Mouse (Mus musculus) liver, embryonic 14.5 days (tissue): ENCODE measurements around the gene Zfp454. TPM values are rescaled to one million over a fixed set of nuclear protein-coding genes. Genes with fewer than 3 reads are reported as not detected.
A peak's percentile ranks its signal among the peaks of the same experiment; 100 is the strongest.

Experiments
- ATAC-seq: fragments of 200-750 bp; cut with Nextera tagmentation; 2 replicates; pipeline ENCODE4 v1.8.0; 2017; ENCODE audit warnings: moderate number of reproducible peaks, mild to moderate bottlenecking, moderate library complexity; ENCODE audit not compliant: insufficient read depth
- DNase-seq, 3 experiments: peaks; one replicate each; pipeline ENCODE4 v3.0.0-alpha.2; 2012 to 2013; ENCODE audit warnings: low read depth in 3 of 3, low spot score in 3 of 3
- H3K27ac ChIP-seq: fragments of 300-500 bp; sonication (generic); 2 replicates; pipeline ENCODE4 v1.5.1; 2014; ENCODE audit warnings: moderate library complexity, mild to moderate bottlenecking, control low read depth, inconsistent platforms
- H3K27me3 ChIP-seq: fragments of 300-500 bp; sonication (generic); 2 replicates; pipeline ENCODE4 v1.6.1; 2014; ENCODE audit warnings: mild to moderate bottlenecking, low read length, moderate library complexity; ENCODE audit not compliant: control insufficient read depth, insufficient read depth
- H3K36me3 ChIP-seq: fragments of 300-500 bp; sonication (generic); replicated peaks from 2 replicates; pipeline ENCODE4 v1.6.1; 2014; ENCODE audit warnings: low read depth; ENCODE audit not compliant: control insufficient read depth, insufficient read depth
- H3K4me1 ChIP-seq, 2 experiments: fragments of 200-500 bp in 1 of 2; fragments of 300-500 bp in 1 of 2; sonication (generic) in 1 of 2; replicated peaks; 2 replicates each; pipeline ENCODE4 v1.6.1; 2012 to 2014; ENCODE audit warnings: antibody characterized with exemption in 1 of 2, inconsistent platforms in 1 of 2, low read length in 1 of 2; ENCODE audit not compliant: control insufficient read depth in 2 of 2, insufficient read depth in 2 of 2
- H3K4me2 ChIP-seq: fragments of 300-500 bp; sonication (generic); 2 replicates; pipeline ENCODE4 v1.6.1; 2014; ENCODE audit warnings: low read depth, mild to moderate bottlenecking, control low read depth, moderate library complexity
- H3K4me3 ChIP-seq, 2 experiments: fragments of 200-500 bp in 1 of 2; fragments of 300-500 bp in 1 of 2; sonication (generic) in 1 of 2; 2 replicates each; pipeline ENCODE4 v1.5.1; 2012 to 2014; ENCODE audit warnings: low read depth in 2 of 2, low read length in 2 of 2, mild to moderate bottlenecking in 2 of 2, control low read depth in 1 of 2, inconsistent platforms in 1 of 2, moderate library complexity in 1 of 2; ENCODE audit not compliant: insufficient read depth in 1 of 2
- H3K9ac ChIP-seq: fragments of 300-500 bp; sonication (generic); replicated peaks from 2 replicates; pipeline ENCODE4 v1.6.1; 2014; ENCODE audit warnings: mild to moderate bottlenecking, control low read depth, moderate library complexity
- H3K9me3 ChIP-seq: fragments of 300-500 bp; sonication (generic); 2 replicates; pipeline ENCODE4 v1.6.1; 2016; ENCODE audit warnings: low read length, mixed read lengths; ENCODE audit not compliant: control insufficient read depth
- CTCF ChIP-seq: IDR thresholded peaks from 2 replicates; pipeline ENCODE4 v1.5.1; 2016; ENCODE audit warnings: antibody characterized with exemption, low read depth, control low read depth
- EP300 ChIP-seq: IDR thresholded peaks from 2 replicates; pipeline ENCODE4 v1.6.1; 2016; ENCODE audit warnings: antibody characterized with exemption, low read depth
- WGBS: fragments of 180-500 bp; shearing (Covaris S2); extraction: QIAGEN DNeasy Blood & Tissue Kit; methylation state at CpG from one replicate; pipeline ENCODE4 v1.1.7; 2014; ENCODE audit not compliant: insufficient replicate concordance; 5-methylcytosine and 5-hydroxymethylcytosine counted together
- polyA plus RNA-seq, 2 experiments: library from polyadenylated mRNA; depleted of rRNA in 1 of 2; stranded (reverse) in 1 of 2; unstranded in 1 of 2; fragments of >200 nt; fragmentation: Nextera tagmentation in 1 of 2; extraction: Ambion mirVana in 1 of 2; gene quantifications; 2 replicates each; pipeline versions ENCODE4 v1.2.1 to v1.2.3; 2012 to 2014

The Zfp454 gene
- polyA plus RNA-seq, 2 experiments: 0.22 to 0.26 TPM

DNA sequence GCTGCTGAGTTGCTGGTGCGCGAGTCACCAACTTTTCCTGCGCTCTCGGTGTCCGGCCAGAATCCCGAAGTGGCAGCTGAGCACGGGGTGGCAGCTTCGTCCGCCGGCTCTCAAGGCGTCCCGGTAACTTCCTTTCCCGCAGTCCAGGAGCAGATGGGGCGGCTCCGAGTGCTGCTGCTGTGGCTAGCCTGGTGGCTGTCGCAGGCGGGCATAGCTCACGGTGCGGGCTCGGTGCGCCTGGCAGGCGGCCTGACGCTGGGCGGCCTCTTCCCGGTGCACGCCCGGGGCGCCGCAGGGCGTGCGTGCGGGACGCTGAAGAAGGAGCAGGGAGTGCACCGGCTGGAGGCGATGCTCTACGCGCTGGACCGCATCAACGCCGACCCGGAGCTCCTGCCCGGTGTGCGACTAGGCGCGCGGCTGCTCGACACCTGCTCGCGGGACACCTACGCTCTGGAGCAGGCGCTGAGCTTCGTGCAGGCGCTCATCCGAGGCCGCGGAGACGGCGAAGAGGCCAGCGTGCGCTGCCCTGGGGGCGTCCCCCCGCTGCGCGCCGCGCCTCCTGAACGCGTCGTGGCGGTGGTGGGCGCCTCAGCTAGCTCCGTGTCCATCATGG is 36.4 kb downstream of the Zfp454 start:
- Histone ChIP-seq H3K4me1 (no peaks in the 10 kb centered on the region), H3K9me3 (no peaks in the 10 kb centered on the region), H3K27ac (no peak overlapping the region), H3K27me3 (peaks cover 43% of the 10 kb centered on the region), H3K4me3 (peak overlapping the region in 1 of 2 experiments; percentile 23; a peak in 1 of 4 replicates), H3K9ac (no peak overlapping the region), H3K36me3 (no peaks in the 10 kb centered on the region), H3K4me2 (peak overlapping the region; percentile 33)
- no peak for TF ChIP-seq CTCF
- no peak for TF ChIP-seq EP300
- WGBS: under 1% methylated on average over 63 of the region's 72 CpGs
- ATAC-seq (no peak), DNase-seq (no peak)

DNA sequence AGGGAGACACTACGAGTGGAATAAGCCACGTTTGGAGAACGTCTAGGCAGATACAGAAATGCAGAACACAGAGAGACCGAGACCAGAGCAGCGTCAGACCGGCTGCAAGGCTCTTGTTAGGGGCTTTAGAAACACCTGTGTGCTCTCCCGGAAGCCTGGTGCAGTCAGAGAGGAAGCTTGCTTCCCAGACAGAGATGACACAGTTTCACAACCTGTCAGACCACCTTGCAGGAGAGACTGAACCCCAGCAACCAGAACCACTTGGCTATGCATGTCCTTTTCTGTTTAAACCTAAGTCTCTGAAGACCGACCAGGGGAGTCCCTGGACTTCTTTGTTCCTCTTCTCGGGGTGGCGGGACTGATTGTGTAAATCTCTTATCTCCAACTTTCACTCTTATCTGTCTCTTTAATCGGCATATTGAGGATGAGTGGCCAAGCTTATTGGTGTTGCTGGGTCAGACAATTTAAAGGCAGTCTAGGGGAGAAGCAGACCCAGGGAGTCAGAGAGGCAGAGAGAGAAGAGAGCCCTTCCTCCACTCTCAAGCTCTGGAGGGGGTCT is 37.2 kb downstream of the Zfp454 start, which contains the start of gene Grm6:
TSS of gene Grm6 (plus strand) at position 509 of the 559 bp plus-strand sequence.
- DNase-seq: no peak
- H3K9me3 ChIP-seq: no peaks in the 10 kb centered on the region
- H3K36me3 ChIP-seq: no peaks in the 10 kb centered on the region
- H3K27me3 ChIP-seq: peaks cover 43% of the 10 kb centered on the region
- H3K4me2 ChIP-seq: peak within 1 kb of the TSS; percentile 33
- 1% methylated on average over 11 of the region's 11 CpGs for whole genome bisulfite sequencing
- TF ChIP-seq EP300 (no peak), CTCF (no peak)
- H3K9ac ChIP-seq: no peak within 1 kb of the TSS
- ATAC-seq: no peak
- no peak within 1 kb of the TSS for H3K27ac ChIP-seq
- H3K4me3 ChIP-seq: peak within 1 kb of the TSS in 1 of 2 experiments; percentile 23; a peak in 1 of 4 replicates
- H3K4me1 ChIP-seq: no peaks in the 10 kb centered on the region

DNA sequence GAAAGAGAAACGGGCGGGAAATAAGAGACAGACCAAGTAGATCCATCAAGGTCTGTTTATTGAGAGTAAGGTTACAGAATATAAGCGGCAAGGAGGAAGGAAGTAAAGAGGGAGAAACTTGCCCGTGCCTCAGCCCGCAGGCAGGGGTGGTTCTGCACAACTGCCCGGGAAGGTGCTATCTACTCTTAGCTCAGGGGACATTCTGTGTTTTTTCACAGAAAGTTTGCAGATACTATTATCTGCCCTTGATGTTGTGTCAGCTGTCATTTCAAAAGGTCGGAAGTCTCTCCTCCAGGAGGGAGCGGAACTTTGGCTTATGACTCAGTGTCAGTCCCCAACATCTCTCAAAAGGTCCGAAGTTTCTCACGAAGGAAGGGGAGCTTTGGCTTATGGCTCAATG is 38.1 kb downstream of the Zfp454 start:
- H3K36me3 ChIP-seq: no peaks in the 10 kb centered on the region
- H3K27ac ChIP-seq: no peak overlapping the region
- no peak overlapping the region for H3K9ac ChIP-seq
- H3K4me3 ChIP-seq: no peak overlapping the region
- no peak for DNase-seq
- peaks cover 43% of the 10 kb centered on the region for H3K27me3 ChIP-seq
- H3K4me1 ChIP-seq: no peaks in the 10 kb centered on the region
- H3K9me3 ChIP-seq: no peaks in the 10 kb centered on the region
- no peak overlapping the region for H3K4me2 ChIP-seq
- 3% methylated on average over 10 of the region's 10 CpGs for WGBS
- ATAC-seq: no peak
- TF ChIP-seq CTCF (no peak), EP300 (no peak)

DNA sequence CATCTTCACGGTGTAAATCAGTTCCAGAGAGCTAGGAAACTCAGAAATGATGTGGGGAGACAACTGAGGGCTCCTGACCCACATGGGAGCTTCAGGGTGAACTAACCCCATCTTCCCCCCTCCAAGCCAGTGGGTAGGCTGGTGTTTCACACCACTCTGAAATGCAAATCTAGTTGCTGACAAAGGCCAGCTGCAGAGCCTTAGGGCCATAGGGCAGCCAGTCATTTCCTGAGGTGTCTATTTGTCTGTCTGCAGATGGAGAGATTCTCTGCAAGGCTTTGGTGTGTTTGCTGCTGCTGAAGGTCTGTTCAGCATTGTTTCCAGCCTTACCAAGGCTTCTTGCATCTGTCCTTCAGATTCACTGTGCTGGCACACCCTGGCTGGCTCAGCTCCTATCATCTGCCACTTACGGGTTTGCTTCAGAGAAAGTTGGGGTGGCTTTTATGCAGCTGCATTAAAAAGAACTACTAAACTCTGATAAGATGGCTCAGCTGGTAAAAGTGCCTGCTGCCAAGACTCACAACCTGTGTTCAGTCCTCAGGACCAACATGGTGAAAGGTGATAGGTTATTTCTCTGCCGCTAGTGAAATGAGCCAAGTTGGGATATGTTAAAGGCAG is 38.8 kb downstream of the Zfp454 start:
- H3K4me1 ChIP-seq: no peaks in the 10 kb centered on the region
- no peak overlapping the region for H3K9ac ChIP-seq
- H3K27me3 ChIP-seq: peaks cover 43% of the 10 kb centered on the region
- no peak overlapping the region for H3K27ac ChIP-seq
- TF ChIP-seq EP300 (no peak), CTCF (no peak)
- no peak overlapping the region for H3K4me2 ChIP-seq
- DNase-seq (no peak), ATAC-seq (no peak)
- 27% methylated on average over 3 of the region's 3 CpGs for WGBS
- no peaks in the 10 kb centered on the region for H3K9me3 ChIP-seq
- no peaks in the 10 kb centered on the region for H3K36me3 ChIP-seq
- no peak overlapping the region for H3K4me3 ChIP-seq

DNA sequence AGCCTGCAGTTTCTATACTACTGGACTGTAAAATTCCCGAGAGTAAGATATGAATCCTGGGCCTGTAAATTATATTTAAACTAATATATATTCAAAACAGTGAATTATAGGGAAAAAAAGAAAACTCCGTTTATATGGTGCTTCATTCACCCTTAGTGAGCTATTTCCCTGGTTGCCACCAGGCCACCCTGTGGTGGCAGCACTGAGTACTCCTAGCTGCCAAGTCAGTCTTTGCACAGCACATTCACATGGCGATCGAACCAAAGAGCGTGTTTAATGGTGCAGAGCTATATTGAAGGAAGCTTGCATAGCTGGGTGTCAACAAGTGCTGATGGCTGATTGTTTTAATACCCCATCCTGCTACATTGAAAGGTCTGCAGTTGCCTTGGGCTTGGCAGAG is 40.4 kb downstream of the Zfp454 start:
- no peak overlapping the region for H3K9ac ChIP-seq
- no peaks in the 10 kb centered on the region for H3K4me1 ChIP-seq
- H3K4me3 ChIP-seq: no peak overlapping the region
- peaks cover 36% of the 10 kb centered on the region for H3K27me3 ChIP-seq
- no peak overlapping the region for H3K27ac ChIP-seq
- ATAC-seq (no peak), DNase-seq (no peak)
- no peaks in the 10 kb centered on the region for H3K9me3 ChIP-seq
- no peak overlapping the region for H3K4me2 ChIP-seq
- WGBS: 66% methylated on average over 5 of the region's 5 CpGs
- TF ChIP-seq CTCF (peak; percentile 42), EP300 (no peak)
- H3K36me3 ChIP-seq: no peaks in the 10 kb centered on the region
